Mouse (Mus musculus) ES-Bruce4 (cell line): ENCODE measurements around the gene Atad5.

Experiments used
- CTCF ChIP-seq: IDR thresholded peaks from one replicate; pipeline ENCODE4 v1.8.1; 2011; ENCODE audit warnings: low read depth, low read length
- EP300 ChIP-seq: IDR thresholded peaks from 2 replicates; pipeline ENCODE4 v1.6.1; 2011; ENCODE audit warnings: low read depth, low read length; ENCODE audit not compliant: insufficient read depth

DNA sequence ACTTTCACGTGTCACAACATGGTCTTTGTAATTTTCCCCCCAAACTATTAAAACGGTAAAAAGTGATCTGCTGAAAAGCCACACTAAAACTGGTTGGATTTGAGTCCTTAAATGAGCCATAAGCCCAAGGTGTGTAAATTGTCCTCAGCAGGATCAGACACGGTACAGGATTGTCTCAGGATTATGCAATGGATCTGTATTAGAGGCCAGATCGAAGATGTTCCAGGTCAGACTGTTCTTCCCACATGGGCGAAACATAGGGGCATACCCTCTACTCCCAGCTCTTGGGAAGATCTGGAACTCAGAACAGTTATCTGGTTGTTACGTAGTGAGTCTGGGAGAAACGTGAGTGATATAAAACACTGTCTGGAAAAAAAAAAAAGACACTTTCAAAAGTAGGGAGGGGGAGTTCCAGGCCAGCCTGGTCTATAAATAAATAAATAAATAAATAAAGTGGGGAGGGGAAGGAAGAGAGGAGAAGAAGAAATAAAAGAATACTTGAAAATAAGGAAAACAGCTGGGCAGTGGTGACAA lies 7.3 kb upstream of the Atad5 start:
- TF ChIP-seq EP300 (no peak), CTCF (no peak)
